Mouse (Mus musculus) hindbrain, embryonic 16.5 days (tissue): Measurements from ENCODE around the gene A430033K04Rik. TPM values are rescaled to one million over a fixed set of nuclear protein-coding genes. Genes with fewer than 3 reads are reported as not detected.

Experiments
- ATAC-seq: fragments of 200-750 bp; cut with Nextera tagmentation; 2 replicates; pipeline ENCODE4 v1.8.0; 2017; ENCODE audit warnings: moderate TSS enrichment, moderate library complexity
- H3K27ac ChIP-seq: fragments of 300-500 bp; sonication (generic); 2 replicates; pipeline ENCODE4 v1.5.1; 2014; ENCODE audit warnings: low read depth, mild to moderate bottlenecking, control low read depth, low read length, moderate library complexity
- H3K27me3 ChIP-seq: fragments of 300-500 bp; sonication (generic); replicated peaks from 2 replicates; pipeline ENCODE4 v1.6.1; 2014; ENCODE audit warnings: low read length; ENCODE audit not compliant: control insufficient read depth, insufficient read depth
- H3K36me3 ChIP-seq: fragments of 300-500 bp; sonication (generic); 2 replicates; pipeline ENCODE4 v1.6.1; 2014; ENCODE audit warnings: mild to moderate bottlenecking, low read length, moderate library complexity, mixed read lengths; ENCODE audit not compliant: control insufficient read depth, insufficient read depth
- H3K4me1 ChIP-seq: fragments of 300-500 bp; sonication (generic); 2 replicates; pipeline ENCODE4 v1.6.1; 2014; ENCODE audit warnings: low read depth, low read length; ENCODE audit not compliant: control insufficient read depth, insufficient read depth
- H3K4me2 ChIP-seq: fragments of 300-500 bp; sonication (generic); 2 replicates; pipeline ENCODE4 v1.6.1; 2014; ENCODE audit warnings: mild to moderate bottlenecking, low read length, control low read depth, moderate library complexity
- H3K4me3 ChIP-seq: fragments of 300-500 bp; sonication (generic); 2 replicates; pipeline ENCODE4 v1.5.1; 2014; ENCODE audit warnings: mild to moderate bottlenecking, low read length, control low read depth, moderate library complexity
- H3K9ac ChIP-seq: fragments of 300-500 bp; sonication (generic); 2 replicates; pipeline ENCODE4 v1.6.1; 2014; ENCODE audit warnings: low read depth, mild to moderate bottlenecking, control low read depth, low read length, moderate library complexity
- H3K9me3 ChIP-seq: fragments of 300-500 bp; sonication (generic); 2 replicates; pipeline ENCODE4 v1.6.1; 2014; ENCODE audit warnings: mild to moderate bottlenecking, low read length, moderate library complexity; ENCODE audit not compliant: control insufficient read depth
- WGBS: fragments of 180-500 bp; shearing (Covaris S2); extraction: QIAGEN DNeasy Blood & Tissue Kit; methylation state at CpG from one replicate; pipeline ENCODE4 v1.1.7; 2014; 5-methylcytosine and 5-hydroxymethylcytosine counted together
- microRNA-seq: library from miRNA; unstranded; fragments of <30 nt; microRNA quantifications from one replicate; pipeline ENCODE4, GENCODE M21; 2017
- polyA plus RNA-seq: library from polyadenylated mRNA; unstranded; fragments of >200 nt; fragmentation: Nextera tagmentation; extraction: Ambion mirVana; gene quantifications from 2 replicates; pipeline ENCODE4 v1.2.1, GENCODE M21; 2015

Gene A430033K04Rik
- polyA plus RNA-seq, 1 experiment from 2014 or later: 19.2 TPM

DNA sequence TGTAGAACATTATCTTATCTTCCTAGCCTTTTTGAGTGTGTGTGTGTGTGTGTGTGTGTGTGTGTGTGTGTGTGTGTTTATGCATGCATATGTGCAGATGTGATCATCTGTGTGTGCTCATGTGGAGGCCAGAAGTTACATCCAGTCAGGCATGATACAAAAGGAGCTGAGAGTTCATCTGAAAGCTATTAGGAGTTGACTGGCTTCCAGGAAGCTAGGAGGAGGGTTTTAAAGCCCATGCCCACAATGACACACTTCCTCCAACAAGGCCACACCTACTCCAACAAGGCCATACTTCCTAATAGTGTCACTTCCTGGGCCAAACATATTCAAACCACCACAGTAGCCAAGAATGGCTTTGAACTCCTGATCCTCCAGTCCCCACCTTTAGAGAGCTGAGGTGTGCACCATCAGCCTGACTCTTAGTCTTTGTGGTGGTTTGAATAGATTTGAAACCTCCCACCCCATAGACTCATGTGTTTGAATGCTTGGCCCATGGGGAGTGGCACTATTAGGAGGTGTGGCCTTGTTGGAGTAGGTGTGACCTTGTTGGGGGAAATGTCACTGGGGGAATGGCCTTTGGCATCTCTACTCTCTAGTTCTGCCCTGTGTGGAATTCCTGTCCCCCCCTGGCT is 70.4 kb downstream of the A430033K04Rik start:
- Histone ChIP-seq H3K4me3 (no peak overlapping the region), H3K36me3 (no peaks in the 10 kb centered on the region), H3K27me3 (no peaks in the 10 kb centered on the region), H3K4me1 (no peaks in the 10 kb centered on the region), H3K4me2 (no peak overlapping the region), H3K9me3 (no peaks in the 10 kb centered on the region), H3K9ac (no peak overlapping the region), H3K27ac (no peak overlapping the region)
- ATAC-seq: no peak

DNA sequence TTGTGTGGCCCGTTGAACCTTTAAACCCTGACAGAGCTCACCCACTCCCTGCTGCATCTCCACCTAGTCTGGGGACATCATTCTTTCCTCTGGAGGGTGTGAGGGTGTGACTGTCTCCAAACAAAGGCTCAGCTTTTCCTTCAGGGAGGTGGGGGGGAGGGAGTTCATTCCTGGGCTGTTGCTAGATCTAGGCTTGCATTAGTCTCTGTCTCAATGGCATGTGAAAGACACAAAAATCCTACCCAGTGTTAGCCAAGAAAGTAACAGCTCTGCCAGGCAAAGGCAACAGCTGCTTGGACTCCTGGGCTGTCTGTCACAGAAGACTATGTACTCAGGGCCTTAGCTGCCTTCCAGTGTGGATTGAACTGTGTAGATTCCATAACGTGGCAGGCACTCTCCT is 71.4 kb downstream of the A430033K04Rik start:
- WGBS: 61% methylated on average over 2 of the region's 2 CpGs
- no peak for ATAC-seq
- no peak overlapping the region for H3K27ac ChIP-seq
- no peaks in the 10 kb centered on the region for H3K9me3 ChIP-seq
- no peaks in the 10 kb centered on the region for H3K36me3 ChIP-seq
- H3K27me3 ChIP-seq: no peaks in the 10 kb centered on the region
- H3K4me1 ChIP-seq: no peaks in the 10 kb centered on the region
- H3K4me2 ChIP-seq: no peak overlapping the region
- no peak overlapping the region for H3K9ac ChIP-seq
- no peak overlapping the region for H3K4me3 ChIP-seq

DNA sequence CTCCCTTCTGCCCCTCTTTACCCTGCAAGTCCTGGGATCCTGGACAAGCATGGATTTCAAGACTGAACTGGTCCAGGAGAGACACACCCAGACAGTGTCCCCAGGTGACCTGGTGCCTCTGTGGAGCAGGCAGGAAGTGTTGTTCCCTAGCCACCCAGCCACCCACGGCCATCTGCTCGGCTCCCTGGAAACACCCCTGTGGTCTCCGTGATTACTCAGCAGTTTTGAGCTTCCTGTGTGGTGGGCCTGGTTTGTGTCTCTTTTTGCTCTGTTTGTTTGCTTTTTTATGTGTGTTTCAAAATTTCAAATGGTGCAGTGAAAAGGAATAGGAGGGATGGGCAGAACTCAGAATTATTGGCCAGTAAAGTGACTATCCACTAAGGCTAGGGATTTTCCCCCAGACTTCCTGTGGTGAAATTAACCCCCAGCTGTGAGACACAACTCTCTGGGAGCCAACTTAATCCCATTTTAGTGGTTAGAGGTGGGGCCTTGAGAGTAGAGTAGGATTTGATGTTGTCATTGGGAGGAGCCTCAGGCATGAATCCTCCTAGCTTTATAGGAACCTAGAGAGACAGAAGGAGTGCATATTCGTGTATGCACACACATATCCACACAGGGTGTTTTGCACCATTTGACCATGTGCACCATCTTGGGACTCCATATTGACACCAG is 72.0 kb downstream of the A430033K04Rik start:
- Histone ChIP-seq H3K9me3 (no peaks in the 10 kb centered on the region), H3K27ac (no peak overlapping the region), H3K4me1 (no peaks in the 10 kb centered on the region), H3K27me3 (no peaks in the 10 kb centered on the region), H3K4me2 (no peak overlapping the region), H3K36me3 (no peaks in the 10 kb centered on the region), H3K4me3 (no peak overlapping the region), H3K9ac (no peak overlapping the region)
- 74% methylated on average over 4 of the region's 4 CpGs for WGBS
- no peak for ATAC-seq

DNA sequence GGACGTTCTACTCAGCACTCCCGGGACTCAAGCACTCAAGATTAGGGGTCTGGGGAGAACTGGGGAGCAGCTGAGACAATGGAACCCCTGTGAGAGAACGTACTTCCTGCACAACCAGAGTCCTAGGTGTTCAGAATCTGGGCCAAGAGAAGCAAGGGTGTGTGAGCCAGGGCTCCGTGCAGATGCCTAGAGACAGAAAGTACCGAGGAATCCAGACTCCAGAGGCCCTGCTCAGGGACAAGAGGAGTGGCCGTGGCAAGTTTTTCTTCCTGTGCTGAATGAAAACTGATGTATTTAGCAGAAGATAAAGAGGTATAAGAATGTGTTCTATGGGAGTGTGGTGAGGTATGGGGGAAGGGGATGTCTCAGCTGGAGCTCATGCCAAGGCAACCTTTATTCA is 74.8 kb downstream of the A430033K04Rik start:
- no peaks in the 10 kb centered on the region for H3K27me3 ChIP-seq
- no peak overlapping the region for H3K4me2 ChIP-seq
- no peaks in the 10 kb centered on the region for H3K9me3 ChIP-seq
- WGBS: 55% methylated on average over 6 of the region's 6 CpGs
- H3K4me3 ChIP-seq: no peak overlapping the region
- H3K4me1 ChIP-seq: no peaks in the 10 kb centered on the region
- no peak overlapping the region for H3K27ac ChIP-seq
- ATAC-seq: no peak
- H3K36me3 ChIP-seq: no peaks in the 10 kb centered on the region
- H3K9ac ChIP-seq: no peak overlapping the region

Small RNA genes within 50 kb of the gene (microRNA-seq; reads per million reads assigned to microRNA genes)
- not detected for gene Gm24082

Other genes with a start within 250 kb of the A430033K04Rik start
- 52.6 and 54.1 TPM in 2 replicates for gene Zfp157, start 181.4 kb upstream of the A430033K04Rik start, polyA plus RNA-seq
- gene 1700123K08Rik, start 58.1 kb upstream of the A430033K04Rik start, polyA plus RNA-seq: not detected in 2 replicates
- 65.2 and 69.4 TPM in 2 replicates for gene Zfp68, start 3.1 kb upstream of the A430033K04Rik start, polyA plus RNA-seq
- 44.0 and 48.9 TPM in 2 replicates for gene Fam20c, start 131.7 kb downstream of the A430033K04Rik start, polyA plus RNA-seq
- gene Gm5294, start 197.2 kb downstream of the A430033K04Rik start, polyA plus RNA-seq: 0.60 and 0.93 TPM in 2 replicates